Mouse (Mus musculus): Measurements from ENCODE around the gene Fam110c.

GRCm38 (mm10) chr12:31052066-31052465, 21.6 kb upstream of the Fam110c start:
- TF ChIP-seq CHD2 (IDR thresholded peaks at IDR 0.05; ENCODE audit: low read depth, low read length) (no peak), ZC3H11A (IDR thresholded peaks at IDR 0.05; ENCODE audit: borderline replicate concordance, low read depth, low read length) (no peak), ZNF384 (IDR thresholded peaks at IDR 0.05; ENCODE audit: low read depth, low read length) (no peak), HCFC1 (IDR thresholded peaks at IDR 0.05; ENCODE audit: borderline replicate concordance, insufficient read depth, low read length) (no peak), MAFK (IDR thresholded peaks at IDR 0.05; ENCODE audit: insufficient read depth, low read depth, low read length) (no peak)

Measured in ES-E14 (cell line).